Mouse (Mus musculus) forebrain, embryonic 16.5 days (tissue): Measurements from ENCODE around the gene Snx9. TPM values are rescaled to one million over a fixed set of nuclear protein-coding genes. Genes with fewer than 3 reads are reported as not detected.

Source experiments
- polyA plus RNA-seq: library from polyadenylated mRNA; unstranded; fragments of >200 nt; fragmentation: Nextera tagmentation; extraction: Ambion mirVana; gene quantifications from 2 replicates; pipeline ENCODE4 v1.2.1, GENCODE M21; 2015

Snx9 gene
- polyA plus RNA-seq, 1 experiment from 2014 or later = 4.5 TPM

Other genes with a start within 250 kb of the Snx9 start
- gene Synj2, start 100.0 kb downstream of the Snx9 start, polyA plus RNA-seq = 1.4 and 2.5 TPM in 2 replicates
- 12.6 and 15.8 TPM in 2 replicates for gene Serac1, start 238.4 kb downstream of the Snx9 start, polyA plus RNA-seq
- 203 and 213 TPM in 2 replicates for gene Gtf2h5, start 238.5 kb downstream of the Snx9 start, polyA plus RNA-seq